Mouse (Mus musculus) liver, embryonic 14.5 days (tissue): ENCODE results near the gene Gm21028. TPM values are rescaled to one million over a fixed set of nuclear protein-coding genes. Genes with fewer than 3 reads are reported as not detected.
"Not testable (repeated sequence)": the region's sequence is repeated elsewhere in the genome, so short reads cannot be mapped to it uniquely, and the experiment has no call there.

Experiments
- ATAC-seq: fragments of 200-750 bp; cut with Nextera tagmentation; 2 replicates; pipeline ENCODE4 v1.8.0; 2017; ENCODE audit warnings: moderate number of reproducible peaks, mild to moderate bottlenecking, moderate library complexity; ENCODE audit not compliant: insufficient read depth
- DNase-seq, 3 experiments: peaks; one replicate each; pipeline ENCODE4 v3.0.0-alpha.2; 2012 to 2013; ENCODE audit warnings: low read depth in 3 of 3, low spot score in 3 of 3
- H3K27ac ChIP-seq: fragments of 300-500 bp; sonication (generic); 2 replicates; pipeline ENCODE4 v1.5.1; 2014; ENCODE audit warnings: moderate library complexity, mild to moderate bottlenecking, control low read depth, inconsistent platforms
- H3K27me3 ChIP-seq: fragments of 300-500 bp; sonication (generic); 2 replicates; pipeline ENCODE4 v1.6.1; 2014; ENCODE audit warnings: mild to moderate bottlenecking, low read length, moderate library complexity; ENCODE audit not compliant: control insufficient read depth, insufficient read depth
- H3K36me3 ChIP-seq: fragments of 300-500 bp; sonication (generic); replicated peaks from 2 replicates; pipeline ENCODE4 v1.6.1; 2014; ENCODE audit warnings: low read depth; ENCODE audit not compliant: control insufficient read depth, insufficient read depth
- H3K4me1 ChIP-seq, 2 experiments: fragments of 200-500 bp in 1 of 2; fragments of 300-500 bp in 1 of 2; sonication (generic) in 1 of 2; replicated peaks; 2 replicates each; pipeline ENCODE4 v1.6.1; 2012 to 2014; ENCODE audit warnings: antibody characterized with exemption in 1 of 2, inconsistent platforms in 1 of 2, low read length in 1 of 2; ENCODE audit not compliant: control insufficient read depth in 2 of 2, insufficient read depth in 2 of 2
- H3K4me2 ChIP-seq: fragments of 300-500 bp; sonication (generic); 2 replicates; pipeline ENCODE4 v1.6.1; 2014; ENCODE audit warnings: low read depth, mild to moderate bottlenecking, control low read depth, moderate library complexity
- H3K4me3 ChIP-seq, 2 experiments: fragments of 200-500 bp in 1 of 2; fragments of 300-500 bp in 1 of 2; sonication (generic) in 1 of 2; 2 replicates each; pipeline ENCODE4 v1.5.1; 2012 to 2014; ENCODE audit warnings: low read depth in 2 of 2, low read length in 2 of 2, mild to moderate bottlenecking in 2 of 2, control low read depth in 1 of 2, inconsistent platforms in 1 of 2, moderate library complexity in 1 of 2; ENCODE audit not compliant: insufficient read depth in 1 of 2
- H3K9ac ChIP-seq: fragments of 300-500 bp; sonication (generic); replicated peaks from 2 replicates; pipeline ENCODE4 v1.6.1; 2014; ENCODE audit warnings: mild to moderate bottlenecking, control low read depth, moderate library complexity
- H3K9me3 ChIP-seq: fragments of 300-500 bp; sonication (generic); 2 replicates; pipeline ENCODE4 v1.6.1; 2016; ENCODE audit warnings: low read length, mixed read lengths; ENCODE audit not compliant: control insufficient read depth
- CTCF ChIP-seq: IDR thresholded peaks from 2 replicates; pipeline ENCODE4 v1.5.1; 2016; ENCODE audit warnings: antibody characterized with exemption, low read depth, control low read depth
- EP300 ChIP-seq: IDR thresholded peaks from 2 replicates; pipeline ENCODE4 v1.6.1; 2016; ENCODE audit warnings: antibody characterized with exemption, low read depth
- WGBS: fragments of 180-500 bp; shearing (Covaris S2); extraction: QIAGEN DNeasy Blood & Tissue Kit; methylation state at CpG from one replicate; pipeline ENCODE4 v1.1.7; 2014; ENCODE audit not compliant: insufficient replicate concordance; 5-methylcytosine and 5-hydroxymethylcytosine counted together
- microRNA-seq: library from miRNA; unstranded; fragments of <30 nt; microRNA quantifications from one replicate; pipeline ENCODE4, GENCODE M21; 2016
- polyA plus RNA-seq, 2 experiments: library from polyadenylated mRNA; depleted of rRNA in 1 of 2; stranded (reverse) in 1 of 2; unstranded in 1 of 2; fragments of >200 nt; fragmentation: Nextera tagmentation in 1 of 2; extraction: Ambion mirVana in 1 of 2; gene quantifications; 2 replicates each; pipeline versions ENCODE4 v1.2.1 to v1.2.3; 2012 to 2014

Gm21028 gene
- polyA plus RNA-seq (2012; rRNA removed) (not detected in 2 replicates), polyA plus RNA-seq (2014; fragmentation: Nextera tagmentation; extraction: Ambion mirVana) (not detected in 2 replicates)

DNA sequence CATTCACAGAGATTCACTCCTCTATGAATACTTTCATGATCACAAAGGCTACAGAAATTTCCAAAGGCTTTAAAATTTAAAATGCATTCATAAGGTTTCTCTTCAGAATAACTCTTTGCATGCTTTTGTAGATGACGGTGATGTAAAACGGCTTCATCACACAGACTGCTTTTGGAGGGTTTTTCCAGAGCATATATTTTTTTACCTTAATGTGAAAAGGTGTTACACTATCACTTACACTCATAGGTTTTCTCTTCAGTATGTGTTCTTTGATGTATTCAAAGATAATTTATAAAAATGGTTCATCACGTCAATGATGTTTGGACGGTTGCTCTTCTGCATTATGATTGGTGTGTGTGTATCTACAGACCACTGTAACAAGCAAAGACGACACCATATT lies at the start of gene Gm21028:
TSS of gene Gm21028 (minus strand) at position 101 of the 400 bp plus-strand sequence.
- Histone ChIP-seq H3K27me3 (no peaks in the 10 kb centered on the region), H3K9ac (no peak within 1 kb of the TSS), H3K4me1 (no peaks in the 10 kb centered on the region), H3K27ac (no peak within 1 kb of the TSS), H3K9me3 (no peaks in the 10 kb centered on the region), H3K36me3 (no peaks in the 10 kb centered on the region), H3K4me3 (no peak within 1 kb of the TSS), H3K4me2 (no peak within 1 kb of the TSS)
- 63% methylated on average over 5 of the region's 5 CpGs for WGBS
- no peak for TF ChIP-seq CTCF
- no peak for TF ChIP-seq EP300
- no peak for DNase-seq
- no peak for ATAC-seq

DNA sequence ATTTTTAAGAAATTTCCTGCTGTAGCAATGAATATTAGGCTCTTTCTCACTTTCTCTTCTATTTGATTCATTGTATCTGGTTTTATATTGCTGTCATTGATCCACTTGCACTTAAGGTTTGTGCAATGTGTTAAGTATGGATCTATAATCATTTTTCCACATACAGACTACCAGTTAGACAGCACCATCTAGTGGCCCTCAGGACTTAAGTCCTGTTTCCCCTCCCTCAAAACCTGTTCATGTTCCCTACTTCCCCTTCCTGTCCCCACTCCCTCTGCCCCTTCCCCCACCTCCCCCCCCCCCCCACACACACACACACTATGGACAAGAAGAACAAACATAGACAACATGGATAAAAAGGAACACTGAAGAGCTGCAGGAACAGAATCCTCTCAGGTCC lies 17.3 kb upstream of the Gm21028 start:
- not testable (repeated sequence) for H3K9me3 ChIP-seq, H3K4me2 ChIP-seq, H3K27me3 ChIP-seq, DNase-seq, H3K4me3 ChIP-seq, H3K9ac ChIP-seq, ATAC-seq, H3K36me3 ChIP-seq, H3K4me1 ChIP-seq, H3K27ac ChIP-seq

DNA sequence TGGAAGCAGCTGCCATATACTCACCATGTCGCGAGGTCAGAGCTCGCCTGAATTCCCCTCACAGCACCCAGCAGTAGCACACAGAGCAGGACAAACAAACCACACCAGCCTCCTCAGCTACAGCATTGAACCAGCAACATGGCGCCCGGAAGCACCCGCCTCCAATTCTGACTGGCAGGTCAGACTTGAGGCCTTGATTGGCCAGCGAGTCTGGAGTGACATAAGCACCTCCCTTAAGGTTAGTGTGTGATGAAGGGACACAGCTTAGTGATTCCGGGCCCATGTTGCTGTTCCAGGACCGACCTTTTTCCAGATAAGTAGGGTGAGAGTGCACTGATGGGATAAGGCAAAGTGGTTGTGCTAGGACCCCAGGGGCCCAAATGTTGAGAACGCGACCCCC lies 14.0 kb upstream of the Gm21028 start, which contains the start of gene Zfp977:
TSS of gene Zfp977 (minus strand) at position 135 of the 400 bp plus-strand sequence.
- not testable (repeated sequence) for H3K4me1 ChIP-seq, H3K4me3 ChIP-seq, H3K9ac ChIP-seq, H3K4me2 ChIP-seq, H3K9me3 ChIP-seq, ATAC-seq, H3K27ac ChIP-seq, DNase-seq, H3K27me3 ChIP-seq, H3K36me3 ChIP-seq
- WGBS = 74% methylated on average over 11 of the region's 11 CpGs

DNA sequence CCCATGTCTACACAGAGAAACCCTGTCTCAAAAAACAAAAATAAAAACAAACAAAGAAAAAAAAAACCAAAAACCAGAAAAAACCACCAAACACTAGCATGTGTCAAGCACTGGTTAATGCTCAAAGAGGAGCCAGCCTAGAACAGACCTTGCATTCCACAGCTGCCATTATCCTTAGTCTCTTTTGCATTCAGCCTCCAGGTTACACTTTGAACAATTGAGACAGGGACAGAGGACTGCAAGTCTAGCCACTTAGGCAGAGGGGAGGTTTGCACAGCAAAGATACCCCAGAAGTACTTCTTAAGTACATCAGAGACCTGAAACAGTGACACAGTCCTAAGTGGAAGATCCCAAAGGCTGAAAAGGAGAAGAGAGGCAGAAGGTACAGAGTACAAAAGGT lies 12.9 kb upstream of the Gm21028 start:
- H3K9ac ChIP-seq, H3K4me3 ChIP-seq, H3K4me2 ChIP-seq, H3K36me3 ChIP-seq, ATAC-seq, H3K9me3 ChIP-seq, H3K27me3 ChIP-seq, H3K4me1 ChIP-seq, H3K27ac ChIP-seq, DNase-seq: not testable (repeated sequence)

DNA sequence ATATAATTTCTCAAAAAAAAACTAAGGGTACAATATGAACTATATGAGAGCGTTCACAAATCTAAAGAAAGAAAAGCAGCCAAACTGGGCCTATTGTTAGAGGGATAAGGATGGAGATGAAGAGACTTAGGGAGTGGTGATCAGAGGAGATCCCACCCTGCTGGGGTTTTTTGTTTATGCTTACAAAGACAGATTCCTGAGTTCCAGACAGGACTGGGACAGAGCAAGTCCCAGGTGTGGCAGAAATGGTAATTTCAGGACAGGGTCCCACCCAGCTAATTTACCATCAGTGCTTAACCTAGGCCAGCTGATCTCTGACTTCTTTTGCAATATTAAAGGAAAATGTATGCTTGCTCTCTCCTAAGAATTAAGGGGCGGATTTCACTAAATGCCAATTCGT lies 26.6 kb downstream of the Gm21028 start:
- H3K4me1 ChIP-seq = no peaks in the 10 kb centered on the region
- DNase-seq (no peak), ATAC-seq (no peak)
- no peak overlapping the region for H3K4me3 ChIP-seq
- no peak overlapping the region for H3K27ac ChIP-seq
- TF ChIP-seq EP300 (no peak), CTCF (no peak)
- no peaks in the 10 kb centered on the region for H3K9me3 ChIP-seq
- no peak overlapping the region for H3K9ac ChIP-seq
- H3K36me3 ChIP-seq = no peaks in the 10 kb centered on the region
- 56% methylated on average over 3 of the region's 3 CpGs for WGBS
- no peak overlapping the region for H3K4me2 ChIP-seq
- no peaks in the 10 kb centered on the region for H3K27me3 ChIP-seq

Small RNA genes lying within 50 kb of the gene (microRNA-seq; reads per million reads assigned to microRNA genes)
- gene Gm24938 = not detected

Other genes with a start within 250 kb of the Gm21028 start
- gene 4933421I07Rik, start 130.5 kb downstream of the Gm21028 start, polyA plus RNA-seq (2012; rRNA removed) = not detected in 2 replicates
- not detected in 2 replicates for gene 4933421I07Rik, start 130.5 kb downstream of the Gm21028 start, polyA plus RNA-seq (2014; fragmentation: Nextera tagmentation; extraction: Ambion mirVana)
- 2.8 and 3.1 TPM in 2 replicates for gene Zfp141, start 72.8 kb downstream of the Gm21028 start, polyA plus RNA-seq (2012; rRNA removed)
- gene Zfp141, start 72.8 kb downstream of the Gm21028 start, polyA plus RNA-seq (2014; fragmentation: Nextera tagmentation; extraction: Ambion mirVana) = 2.7 TPM in 2 replicates
- 0.08 and 0.09 TPM in 2 replicates for gene Zfp977, start 14.0 kb upstream of the Gm21028 start, polyA plus RNA-seq (2012; rRNA removed)
- 0.39 and 0.42 TPM in 2 replicates for gene Zfp977, start 14.0 kb upstream of the Gm21028 start, polyA plus RNA-seq (2014; fragmentation: Nextera tagmentation; extraction: Ambion mirVana)
- 0.45 and 0.92 TPM in 2 replicates for gene Zfp976, start 64.0 kb upstream of the Gm21028 start, polyA plus RNA-seq (2012; rRNA removed)
- gene Zfp976, start 64.0 kb upstream of the Gm21028 start, polyA plus RNA-seq (2014; fragmentation: Nextera tagmentation; extraction: Ambion mirVana) = 0.24 and 0.61 TPM in 2 replicates
- 0.53 and 0.80 TPM in 2 replicates for gene Zfp975, start 114.2 kb upstream of the Gm21028 start, polyA plus RNA-seq (2012; rRNA removed)
- 1.1 and 2.1 TPM in 2 replicates for gene Zfp975, start 114.2 kb upstream of the Gm21028 start, polyA plus RNA-seq (2014; fragmentation: Nextera tagmentation; extraction: Ambion mirVana)
- not detected in 2 replicates for gene Gm17067, start 148.4 kb upstream of the Gm21028 start, polyA plus RNA-seq (2012; rRNA removed)
- gene Gm17067, start 148.4 kb upstream of the Gm21028 start, polyA plus RNA-seq (2014; fragmentation: Nextera tagmentation; extraction: Ambion mirVana) = not detected in 2 replicates
- not detected in 2 replicates for gene Vmn2r62, start 214.9 kb upstream of the Gm21028 start, polyA plus RNA-seq (2012; rRNA removed)
- gene Vmn2r62, start 214.9 kb upstream of the Gm21028 start, polyA plus RNA-seq (2014; fragmentation: Nextera tagmentation; extraction: Ambion mirVana) = not detected in 2 replicates